Mouse (Mus musculus) neural tube, embryonic 10.5 days (tissue): ENCODE results near the gene Ccnb2.
"Not testable (repeated sequence)": the region's sequence is repeated elsewhere in the genome, so short reads cannot be mapped to it uniquely, and the experiment has no call there.

Experiments
- DNase-seq: peaks from one replicate; pipeline ENCODE4 v3.0.0-alpha.2; 2017; ENCODE audit warnings: low spot score; ENCODE audit errors: extremely low spot score

Gene Ccnb2

DNA sequence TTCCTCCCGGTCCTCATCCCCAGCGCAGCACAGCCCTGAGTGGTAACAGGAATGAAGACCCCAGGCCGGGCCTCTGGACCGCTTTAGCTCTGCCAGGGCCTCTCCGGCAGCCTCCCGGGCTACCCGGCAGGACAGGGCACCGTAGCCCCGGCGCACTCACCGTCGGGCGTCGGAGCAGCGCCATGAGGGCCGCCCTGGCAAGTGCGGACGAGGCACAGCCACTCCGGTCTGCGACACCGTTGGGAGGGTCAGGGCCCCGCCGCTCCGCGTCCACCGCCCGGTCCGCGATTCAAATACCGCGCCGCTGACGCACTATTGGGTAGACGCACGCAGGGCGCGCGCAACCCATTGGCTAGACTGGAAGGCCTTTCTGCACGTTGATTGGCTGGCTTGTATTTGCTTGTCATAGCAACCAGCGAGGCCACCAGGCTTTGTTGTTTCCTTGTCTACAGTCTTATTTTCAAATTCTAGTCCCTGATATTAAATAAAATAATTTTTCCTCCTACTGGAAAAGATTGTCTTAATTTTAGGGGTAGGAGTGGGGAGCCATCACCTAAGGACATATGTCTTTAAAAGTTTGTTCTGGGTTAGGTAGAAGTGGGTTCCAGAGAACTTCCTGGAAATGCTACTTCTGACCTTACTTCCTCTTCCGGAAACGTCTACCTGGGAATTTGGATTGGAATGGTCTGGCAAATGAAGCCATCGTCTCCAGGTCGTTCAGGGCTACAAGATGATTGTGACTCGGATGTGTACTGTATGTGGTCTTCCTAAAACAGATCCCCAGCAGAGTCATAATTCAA lies at the start of gene Ccnb2:
TSS of gene Ccnb2 (minus strand) at position 291 of the 800 bp plus-strand sequence.
- peak; percentile 95 for DNase-seq

DNA sequence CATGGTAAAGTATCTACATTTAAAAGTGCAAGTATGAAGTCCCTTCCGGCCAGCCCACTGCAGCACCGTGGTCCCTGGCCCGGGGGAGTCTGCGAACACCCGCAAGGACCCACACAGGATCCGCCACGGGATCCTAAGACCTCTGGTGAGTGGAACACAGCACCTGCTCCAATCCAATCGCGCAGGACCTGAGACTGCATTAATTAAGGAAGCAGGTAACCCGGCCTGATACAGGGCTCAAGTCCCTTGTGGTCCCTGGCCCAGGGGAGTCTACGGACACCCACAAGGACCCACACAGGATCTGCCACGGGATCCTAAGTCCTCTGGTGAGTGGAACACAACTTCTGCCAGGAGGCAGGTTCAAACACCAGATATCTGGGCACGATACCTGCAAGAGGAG lies 41.7 kb upstream of the Ccnb2 start:
- not testable (repeated sequence) for DNase-seq

DNA sequence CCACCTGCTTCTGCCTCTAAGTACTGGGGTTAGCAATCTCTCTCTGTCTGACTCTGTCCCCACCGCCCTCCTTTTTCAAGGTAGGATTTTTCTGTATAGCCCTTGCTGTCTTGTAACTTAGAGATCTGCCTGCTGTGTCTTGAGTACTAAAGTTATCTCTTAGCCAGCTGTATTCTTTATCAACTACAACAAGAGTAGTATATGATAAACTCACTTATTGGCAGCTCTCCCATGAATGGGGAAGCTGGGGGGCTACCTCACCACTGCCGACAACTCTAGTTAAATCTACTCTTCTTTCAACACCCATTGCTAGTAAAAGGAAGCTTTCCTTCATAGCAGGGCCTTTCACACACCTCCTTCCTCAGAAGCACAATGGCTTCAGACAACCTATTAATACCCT lies 31.0 kb upstream of the Ccnb2 start:
- DNase-seq, result no peak

DNA sequence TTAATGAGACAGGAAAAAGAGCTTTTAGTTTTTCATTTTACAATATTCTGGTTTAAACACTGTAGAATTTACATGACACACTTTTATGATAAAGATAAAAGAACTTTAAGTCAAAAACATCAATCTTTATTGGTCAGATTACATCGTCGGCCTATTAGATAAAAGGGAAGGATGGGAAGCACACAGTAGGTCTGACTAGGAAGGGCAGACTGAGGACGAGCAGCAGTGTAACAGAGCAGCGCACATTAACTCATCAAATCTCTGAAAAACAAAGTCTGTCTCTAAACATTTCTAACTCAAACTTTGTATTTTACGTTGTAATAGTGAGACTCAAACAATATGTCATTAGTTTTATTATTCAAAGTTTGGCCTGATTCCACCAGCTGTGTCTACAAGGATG lies 27.7 kb upstream of the Ccnb2 start:
- no peak for DNase-seq

DNA sequence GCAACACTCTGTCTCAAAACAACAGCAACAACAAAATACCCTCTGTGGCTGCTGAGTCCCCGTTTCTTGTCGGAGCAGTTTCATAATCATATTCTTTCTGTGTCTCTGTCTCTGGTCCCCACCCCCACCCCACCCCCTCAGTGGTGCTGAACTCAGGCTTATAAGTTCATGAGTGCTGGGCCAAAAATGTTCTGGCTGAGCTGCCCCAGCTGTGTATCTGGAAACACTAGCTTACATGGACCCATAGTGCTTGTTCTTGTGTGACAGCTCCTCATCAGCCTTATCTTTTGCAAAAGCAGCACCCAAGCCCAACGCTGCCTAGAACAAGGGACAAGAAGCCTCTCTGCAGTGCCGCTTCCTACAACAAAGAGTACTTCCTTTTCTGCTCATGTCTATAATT lies 18.6 kb upstream of the Ccnb2 start:
- no peak for DNase-seq

DNA sequence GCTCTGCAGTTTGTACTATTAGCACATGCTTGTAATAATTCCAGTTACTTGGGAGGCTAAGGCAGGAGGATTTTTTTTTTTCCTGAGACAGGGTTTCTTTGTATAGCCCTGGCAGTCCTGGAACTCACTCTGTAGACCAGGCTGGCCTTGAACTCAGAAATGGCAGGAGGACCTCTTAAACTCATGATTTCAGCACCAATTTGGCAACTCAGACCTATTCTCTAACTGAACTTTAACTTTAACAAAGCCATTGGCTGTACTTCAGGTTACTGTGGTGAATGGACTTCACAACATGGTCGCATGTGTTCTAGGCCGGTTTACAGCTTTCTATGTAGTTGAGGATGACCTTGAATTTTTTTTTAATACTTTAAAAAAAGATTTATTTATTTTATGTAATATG lies 1.3 kb upstream of the Ccnb2 start:
- no peak for DNase-seq

DNA sequence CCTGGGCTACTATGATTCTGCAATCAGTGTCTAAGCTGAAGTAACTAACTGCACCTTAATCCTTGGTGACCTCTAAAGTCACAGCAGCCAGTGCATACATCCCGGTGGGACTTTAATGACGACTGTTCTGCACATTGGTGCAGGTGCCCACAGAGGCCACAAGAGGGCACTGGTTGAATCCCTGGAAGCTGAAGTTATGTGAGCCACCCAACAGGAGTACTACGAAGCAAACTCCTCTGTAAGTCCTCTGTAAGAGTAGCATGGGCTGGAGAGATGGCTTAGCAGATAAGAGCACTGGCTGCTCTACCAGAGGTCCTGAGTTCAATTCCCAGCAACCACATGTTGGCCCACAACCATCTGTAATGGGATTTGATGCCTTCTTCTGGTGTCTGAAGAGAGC lies 4.9 kb downstream of the Ccnb2 start:
- DNase-seq, result no peak

DNA sequence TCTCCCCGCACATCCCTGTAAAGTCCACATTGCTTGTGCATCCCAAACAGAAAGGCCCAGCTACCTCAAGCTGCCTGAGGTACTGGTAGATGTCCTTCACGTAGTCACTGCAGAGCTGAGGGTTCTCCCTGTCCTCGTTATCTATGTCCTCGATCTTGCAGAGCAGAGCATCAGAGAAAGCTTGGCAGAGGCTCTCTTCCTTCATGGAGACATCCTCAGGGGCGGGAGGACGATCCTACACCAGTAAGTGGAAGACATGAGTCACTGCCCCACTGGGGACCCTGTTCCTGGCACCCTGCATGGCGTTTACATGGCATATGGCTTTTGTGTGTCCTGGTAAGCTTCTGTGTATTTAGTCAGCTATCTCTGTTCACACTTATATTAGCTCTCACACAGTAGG lies 8.3 kb downstream of the Ccnb2 start:
- DNase-seq, result no peak

DNA sequence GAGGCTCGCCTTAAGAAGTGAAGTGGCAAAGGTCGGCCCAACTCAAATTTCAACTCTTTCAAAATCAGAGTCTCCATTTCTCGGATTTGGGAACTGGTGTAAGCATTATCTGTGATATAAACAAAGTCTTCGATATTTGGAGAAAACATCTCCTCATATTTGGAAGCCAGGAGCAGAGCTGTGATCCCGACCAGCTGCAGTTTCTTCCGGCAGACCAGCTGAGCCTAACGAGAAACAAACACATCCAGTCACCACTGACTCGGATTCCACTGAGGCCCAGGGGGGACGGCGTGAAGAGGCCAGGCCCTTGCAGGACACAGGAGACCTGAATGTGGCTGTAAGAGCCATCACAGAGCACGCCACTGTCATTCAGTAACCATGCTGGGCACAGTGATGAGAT lies 10.7 kb downstream of the Ccnb2 start:
- no peak for DNase-seq

DNA sequence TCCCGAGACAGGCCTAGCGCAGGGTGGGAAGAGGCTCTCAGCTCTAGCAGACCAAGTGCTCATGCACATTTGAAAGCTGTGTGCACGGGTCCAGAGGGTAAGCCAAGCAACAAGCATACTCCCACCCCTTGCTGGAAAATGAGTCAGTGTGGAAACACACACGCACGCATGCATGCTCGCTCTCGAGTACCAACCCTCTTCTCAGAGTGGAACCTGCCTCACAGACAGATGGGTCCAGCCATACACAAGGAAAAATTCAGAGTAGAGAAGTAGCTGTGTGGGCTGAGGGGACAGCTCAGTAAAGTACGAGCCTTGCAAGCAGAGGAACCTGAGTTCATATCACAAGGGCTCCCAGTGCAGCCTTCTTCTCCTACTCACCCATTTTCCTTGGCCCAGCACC lies 11.6 kb downstream of the Ccnb2 start:
- no peak for DNase-seq

DNA sequence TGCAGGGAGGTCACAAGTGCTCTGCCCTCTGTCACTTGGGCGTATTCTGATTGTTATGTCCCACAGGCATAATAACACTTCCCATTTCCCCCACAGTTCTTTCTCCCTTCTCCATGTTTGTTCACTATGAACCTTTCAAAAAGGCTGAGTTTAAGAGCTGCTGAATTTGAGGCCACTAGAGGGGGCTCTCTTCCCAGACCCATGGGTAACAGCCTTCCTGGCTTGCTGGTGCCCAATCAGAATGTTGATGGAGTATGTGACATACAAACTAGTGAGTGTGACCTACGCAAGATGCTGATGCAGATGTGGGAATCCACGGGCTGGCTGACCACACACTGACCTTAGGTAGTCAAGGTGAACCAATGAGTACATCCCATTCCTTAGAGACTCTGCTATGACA lies 12.6 kb downstream of the Ccnb2 start:
- no peak for DNase-seq

DNA sequence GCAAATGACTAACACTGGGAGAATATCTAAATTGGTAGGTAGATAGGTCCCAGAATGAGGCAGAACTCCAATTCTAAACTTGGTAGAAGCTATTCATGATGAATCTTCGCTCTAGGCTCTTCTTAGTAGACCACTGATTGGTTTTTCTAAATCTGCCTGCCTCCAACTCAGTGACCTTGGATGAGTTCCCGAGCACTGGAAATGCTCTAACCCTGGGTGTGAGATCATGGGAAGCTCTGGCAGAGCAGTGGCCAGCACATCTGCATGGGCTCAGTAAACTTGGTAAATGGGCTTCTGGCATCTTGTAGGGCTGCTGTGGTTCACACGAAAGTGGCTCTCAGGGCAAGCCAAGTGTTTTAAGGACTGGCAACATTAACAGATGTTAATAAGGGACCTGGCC lies 14.8 kb downstream of the Ccnb2 start:
- DNase-seq, result no peak

DNA sequence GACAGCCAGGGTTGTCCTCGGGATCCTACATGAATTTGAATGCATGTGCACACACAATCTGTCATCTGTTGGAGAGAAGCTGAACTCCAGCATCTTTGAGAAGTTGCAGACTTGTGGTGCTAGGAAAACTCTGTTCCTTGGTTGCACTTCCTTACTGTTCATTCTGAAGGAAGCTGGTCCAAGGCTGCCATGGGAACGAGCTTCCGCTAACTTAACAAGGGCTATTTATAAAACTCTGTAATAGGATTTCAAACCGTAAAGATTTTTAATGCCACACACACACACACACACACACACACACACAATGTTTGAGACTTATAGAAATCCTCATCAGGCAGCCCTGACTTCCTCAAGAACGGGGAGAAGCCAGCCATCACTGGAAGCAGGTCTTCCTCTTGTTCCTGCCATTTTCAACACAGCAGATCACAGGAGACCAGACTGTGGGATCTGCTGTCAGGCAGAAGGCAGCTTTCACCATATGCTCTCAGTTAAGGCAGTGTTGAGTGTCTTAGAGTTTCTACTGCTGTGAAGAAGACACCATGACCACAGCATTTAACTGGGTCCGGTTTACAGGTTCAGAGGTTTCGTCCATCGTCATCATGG lies 19.3 kb downstream of the Ccnb2 start:
- DNase-seq, result no peak

DNA sequence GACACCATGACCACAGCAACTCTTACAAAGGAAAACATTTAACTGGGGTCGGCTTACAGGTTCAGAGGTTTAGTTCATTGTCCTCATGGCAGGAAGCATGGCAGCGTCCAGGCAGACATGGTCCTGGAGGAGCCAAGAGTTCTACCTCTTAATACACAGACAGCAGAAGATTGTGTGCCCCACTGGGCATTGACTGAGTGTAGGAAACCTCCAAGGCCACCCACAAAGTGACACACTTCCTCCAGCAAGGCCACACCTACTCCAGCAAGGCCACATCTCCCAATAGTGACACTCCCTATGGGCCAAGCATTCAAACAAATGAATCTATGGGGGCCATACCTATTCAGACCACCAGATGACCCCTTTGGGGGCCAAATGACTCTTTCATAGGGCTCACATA lies 25.3 kb downstream of the Ccnb2 start:
- DNase-seq, result no peak

DNA sequence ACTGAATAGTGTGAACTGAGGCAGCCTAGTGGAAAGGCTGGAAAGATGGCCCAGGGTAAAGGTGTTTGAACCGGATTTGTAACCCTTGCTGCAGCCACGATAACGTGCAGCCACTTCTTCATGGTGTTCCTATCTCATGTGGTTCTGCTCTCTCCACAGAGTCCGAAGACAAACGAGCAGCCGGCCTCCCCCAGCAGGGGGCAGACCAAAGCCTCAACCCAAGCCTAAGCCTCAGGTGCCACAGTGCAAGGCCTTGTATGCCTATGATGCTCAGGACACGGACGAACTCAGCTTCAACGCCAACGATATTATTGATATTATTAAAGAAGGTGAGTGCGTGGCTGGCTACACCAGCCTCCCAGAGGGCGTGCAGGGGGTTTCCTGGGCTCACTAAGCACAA lies 25.7 kb downstream of the Ccnb2 start:
- DNase-seq, result no peak

DNA sequence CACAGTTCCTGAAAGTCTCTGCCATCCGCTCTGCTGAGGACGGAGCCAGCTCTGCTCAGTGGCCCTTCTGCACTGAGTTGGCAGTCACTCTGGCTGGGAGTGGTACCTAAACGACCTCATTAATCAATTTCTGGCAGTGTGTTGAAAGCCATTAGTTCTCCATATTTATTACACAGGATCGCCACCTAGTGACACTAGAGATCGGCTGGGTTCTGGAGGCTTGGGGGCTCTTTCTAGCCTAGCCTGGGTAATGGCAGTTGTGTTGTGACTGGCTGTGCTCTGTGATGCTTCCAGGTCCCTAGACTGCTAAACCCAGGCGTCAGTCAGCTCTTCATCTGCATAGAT lies 28.8 kb downstream of the Ccnb2 start:
- peak; percentile 36 for DNase-seq

DNA sequence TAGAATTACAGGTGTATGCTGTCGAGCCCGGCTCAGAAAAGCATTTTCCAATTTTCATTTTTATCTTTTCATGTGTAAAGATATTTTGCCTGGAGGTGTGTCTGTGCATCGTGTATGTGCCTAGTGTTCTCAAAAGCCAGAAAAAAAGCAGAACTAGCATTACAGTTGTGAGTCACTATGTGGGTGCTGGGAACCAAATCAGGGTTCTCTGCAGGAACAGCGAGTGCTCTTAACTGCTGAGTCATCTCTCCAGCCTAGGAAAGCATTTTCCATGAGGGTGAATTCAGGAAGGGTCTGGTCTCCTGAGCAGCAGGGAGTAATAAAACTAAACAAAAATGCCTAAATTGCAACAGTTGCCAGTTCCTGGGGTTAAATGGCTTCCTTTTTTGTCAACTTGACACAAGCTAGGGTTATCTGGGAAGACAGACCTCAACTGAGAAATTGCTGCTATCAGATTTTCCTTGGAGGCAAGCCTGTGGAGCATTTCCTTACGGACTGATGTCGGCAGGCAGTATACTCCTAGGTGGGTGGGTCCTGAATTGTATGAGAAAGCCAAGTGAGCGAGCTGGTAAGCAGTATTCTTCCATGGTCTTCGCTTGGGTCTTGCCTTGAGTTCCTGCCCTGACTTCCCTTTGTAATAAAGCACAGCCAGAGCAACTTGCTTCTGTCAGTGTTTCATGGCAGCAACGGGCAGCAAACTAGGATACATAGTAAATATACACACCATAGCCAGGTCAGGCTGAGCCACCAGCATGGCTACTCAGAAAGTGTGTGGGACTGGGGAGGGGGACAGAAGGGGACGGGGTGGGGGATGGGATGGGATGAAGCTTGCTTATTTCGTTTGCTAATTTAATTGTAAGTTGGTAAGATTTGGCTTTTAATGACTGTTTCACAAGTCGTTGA lies 29.4 kb downstream of the Ccnb2 start:
- no peak for DNase-seq

DNA sequence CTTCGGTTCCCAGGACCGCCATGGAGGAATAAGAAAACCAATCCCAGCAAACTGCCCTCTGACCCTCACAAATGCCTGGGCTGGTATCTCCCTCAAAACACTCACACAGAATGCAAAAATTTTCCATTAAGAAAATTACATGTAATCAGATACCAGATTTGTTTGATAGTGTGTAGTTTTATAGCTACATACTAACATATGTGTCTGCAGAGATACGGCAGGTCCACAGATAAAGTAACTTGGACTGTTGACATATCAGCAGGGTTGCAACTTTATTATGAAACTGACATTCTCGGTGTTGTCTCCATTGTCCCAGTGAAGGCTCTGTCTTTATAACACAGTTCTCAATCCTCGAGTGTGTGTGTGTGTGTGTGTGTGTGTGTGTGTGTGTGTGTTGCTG lies 30.3 kb downstream of the Ccnb2 start:
- DNase-seq, result no peak

DNA sequence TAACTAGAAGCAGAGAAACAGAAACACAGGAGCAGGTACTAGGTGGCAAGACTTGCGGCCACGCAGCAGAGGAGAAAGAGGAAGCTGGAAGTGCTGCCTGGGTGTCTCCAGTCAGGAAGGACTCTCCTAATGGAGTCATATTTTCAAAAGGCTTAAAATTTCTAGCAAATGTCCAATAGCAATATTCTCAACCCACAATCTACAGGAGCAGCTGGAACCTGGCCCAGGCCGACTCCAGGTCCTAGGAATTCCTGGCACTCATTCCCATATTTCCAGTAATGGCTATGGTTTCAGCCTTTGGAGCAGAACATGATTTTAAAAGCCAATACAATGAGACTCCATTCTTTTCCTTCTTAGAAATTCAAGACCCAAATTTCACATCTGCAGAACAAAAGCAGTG lies 31.8 kb downstream of the Ccnb2 start:
- DNase-seq, result no peak

DNA sequence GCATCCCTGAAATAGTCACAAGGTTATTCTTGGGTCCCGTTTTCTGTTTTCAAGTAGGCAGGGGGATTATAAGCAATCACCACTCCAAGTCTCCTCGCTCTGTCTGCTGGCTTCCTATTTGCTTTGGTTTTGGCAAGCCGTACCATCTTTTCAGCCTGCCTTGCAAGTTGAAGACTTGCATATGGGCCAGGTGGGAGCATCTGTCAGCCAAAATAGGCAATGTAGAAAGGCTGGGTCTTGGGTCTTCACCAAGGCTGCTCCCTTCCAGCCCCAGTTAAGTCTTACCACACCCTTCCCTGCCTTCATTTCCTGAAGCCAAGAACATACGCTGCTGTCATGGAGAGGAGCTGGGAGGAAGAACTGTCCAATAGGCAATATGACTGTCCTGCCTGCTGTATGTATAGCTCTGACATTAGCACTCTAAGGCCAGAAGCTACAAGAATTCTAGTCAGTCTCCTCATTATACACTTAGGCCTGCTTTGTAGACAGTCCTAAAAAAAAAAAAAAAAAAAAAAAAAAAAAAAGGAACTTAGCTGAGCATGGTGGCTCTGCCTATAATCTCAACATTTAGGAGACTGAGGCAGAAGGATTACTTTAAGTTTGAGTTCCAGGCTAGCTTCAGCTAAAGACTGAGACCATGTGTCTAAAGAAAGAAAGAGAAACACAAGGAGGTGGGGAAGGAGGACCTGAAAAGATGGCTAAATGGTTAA lies 33.8 kb downstream of the Ccnb2 start:
- DNase-seq, result no peak

DNA sequence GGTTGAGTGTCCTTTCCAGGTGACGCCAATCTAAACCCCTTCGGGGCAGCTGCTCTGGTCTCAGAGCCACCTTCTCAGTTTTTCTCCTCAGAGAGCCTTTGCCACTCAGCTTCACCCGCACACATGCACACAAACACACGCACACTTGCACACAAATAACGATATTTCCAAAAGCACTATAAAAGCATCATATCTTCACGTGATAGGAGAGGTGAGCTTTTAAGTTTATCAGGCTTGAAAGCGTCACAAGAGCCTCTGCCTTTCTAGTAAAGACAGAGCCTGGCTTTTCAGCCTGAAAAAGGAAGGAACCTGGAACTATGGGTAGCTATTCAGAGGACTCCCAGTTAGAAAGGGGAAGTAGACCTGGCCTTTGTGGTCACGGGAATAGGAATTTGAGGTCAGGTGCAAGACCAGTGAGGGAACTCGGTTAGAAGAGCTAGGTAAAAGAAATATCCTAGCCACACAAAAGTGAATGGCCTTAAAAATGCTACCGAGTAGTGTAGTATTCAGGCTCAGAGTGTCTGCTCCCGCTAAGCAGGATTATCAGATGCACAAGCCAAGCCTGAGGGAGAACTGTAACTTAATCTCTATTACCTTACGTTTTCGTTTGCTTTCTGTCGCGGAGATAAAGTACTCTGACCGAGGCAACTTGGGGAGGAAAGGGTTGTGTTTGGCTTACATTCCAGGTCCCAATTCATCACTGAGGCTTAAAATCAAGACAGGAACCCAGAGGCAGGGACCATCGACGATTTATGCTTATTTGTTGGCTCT lies 36.2 kb downstream of the Ccnb2 start:
- no peak for DNase-seq
